Mouse (Mus musculus) adrenal gland, postnatal 36 days (tissue): ENCODE results near the gene Vdac1. TPM values are rescaled to one million over a fixed set of nuclear protein-coding genes. Genes with fewer than 3 reads are reported as not detected.

Experiments used
- DNase-seq, 2 experiments: peaks; one replicate each; pipeline ENCODE4 v3.0.0; 2021; ENCODE audit warnings: mixed read lengths in 1 of 2
- long read RNA-seq, 2 experiments: library from polyadenylated mRNA; stranded (forward); transcript quantifications; one replicate each; pipeline ENCODE4 v2.0.0; 2021; ENCODE audit warnings: borderline sequencing depth in 2 of 2
- total RNA-seq, 2 experiments: library from RNA; stranded (reverse); gene quantifications; 2 replicates each; pipeline ENCODE4 v1.2.3; 2021

The Vdac1 gene
- total RNA-seq, result 100 to 1,000 TPM; 433 to 439 TPM
- long read RNA-seq, experiment 1, transcript Vdac1-202 (9 exons, 2,022 nt), result major isoform, 346 of 515 reads
- long read RNA-seq, experiment 1, transcript Vdac1-201 (8 exons, 891 nt), result minor isoform, 11 of 515 reads
- long read RNA-seq, experiment 1, partial matches to known transcripts, result 11 of 515 reads
- long read RNA-seq, experiment 1, other reads (novel, unspliced or antisense), result 146 of 515 reads
- long read RNA-seq, experiment 2, transcript Vdac1-202 (9 exons, 2,022 nt), result major isoform, 109 of 126 reads
- long read RNA-seq, experiment 2, partial matches to known transcripts, result 12 of 126 reads
- long read RNA-seq, experiment 2, other reads (novel, unspliced or antisense), result 3 of 126 reads

- peak; percentile 93 to 96 for DNase-seq
Observed at GRCm38 (mm10) chr11:52360471-52361277, at the start of gene Vdac1. TSS of gene Vdac1 (plus strand) at chr11:52360860.

GRCm38 (mm10) chr11:52314102-52314793 is 46.4 kb upstream of the Vdac1 start:
- no peak for DNase-seq

GRCm38 (mm10) chr11:52318445-52318844 is 42.2 kb upstream of the Vdac1 start:
- no peak for DNase-seq

- no peak for DNase-seq
Observed at GRCm38 (mm10) chr11:52319664-52320063, 41.0 kb upstream of the Vdac1 start.

GRCm38 (mm10) chr11:52320529-52320928 is 40.1 kb upstream of the Vdac1 start:
- no peak for DNase-seq

GRCm38 (mm10) chr11:52321540-52321939 is 39.1 kb upstream of the Vdac1 start:
- DNase-seq, result no peak

GRCm38 (mm10) chr11:52324442-52325367 is 36.0 kb upstream of the Vdac1 start:
- DNase-seq, result no peak

- no peak for DNase-seq
Observed at GRCm38 (mm10) chr11:52327313-52327712, 33.3 kb upstream of the Vdac1 start.

GRCm38 (mm10) chr11:52332421-52333118 is 28.1 kb upstream of the Vdac1 start:
- DNase-seq, result no peak

GRCm38 (mm10) chr11:52333616-52334015 is 27.0 kb upstream of the Vdac1 start:
- peak; percentile 90 to 92 for DNase-seq

GRCm38 (mm10) chr11:52335263-52335662 is 25.4 kb upstream of the Vdac1 start:
- no peak for DNase-seq

- no peak for DNase-seq
Observed at GRCm38 (mm10) chr11:52335924-52336323, 24.7 kb upstream of the Vdac1 start.

- DNase-seq, result no peak
Observed at GRCm38 (mm10) chr11:52337651-52338295, 22.9 kb upstream of the Vdac1 start.

GRCm38 (mm10) chr11:52338351-52338750 is 22.3 kb upstream of the Vdac1 start:
- DNase-seq, result peak; percentile 59 to 68

GRCm38 (mm10) chr11:52339098-52339497 is 21.6 kb upstream of the Vdac1 start:
- no peak for DNase-seq

GRCm38 (mm10) chr11:52339512-52339911 is 21.1 kb upstream of the Vdac1 start:
- DNase-seq, result no peak

- DNase-seq, result no peak
Observed at GRCm38 (mm10) chr11:52340123-52340864, 20.4 kb upstream of the Vdac1 start.

GRCm38 (mm10) chr11:52341001-52341400 is 19.7 kb upstream of the Vdac1 start:
- DNase-seq, result peak; percentile 63 to 76

GRCm38 (mm10) chr11:52341476-52341875 is 19.2 kb upstream of the Vdac1 start:
- DNase-seq, result no peak

- DNase-seq, result no peak
Observed at GRCm38 (mm10) chr11:52342296-52342695, 18.4 kb upstream of the Vdac1 start.
